Mouse (Mus musculus): ENCODE measurements around the gene Smarcd1. TPM values are rescaled to one million over a fixed set of nuclear protein-coding genes. Genes with fewer than 3 reads are reported as not detected.
A peak's percentile ranks its signal among the peaks of the same experiment; 100 is the strongest.

Gene Smarcd1
- polyA plus RNA-seq (2012; rRNA removed) = 24.7 and 35.0 TPM in 2 replicates

DNA sequence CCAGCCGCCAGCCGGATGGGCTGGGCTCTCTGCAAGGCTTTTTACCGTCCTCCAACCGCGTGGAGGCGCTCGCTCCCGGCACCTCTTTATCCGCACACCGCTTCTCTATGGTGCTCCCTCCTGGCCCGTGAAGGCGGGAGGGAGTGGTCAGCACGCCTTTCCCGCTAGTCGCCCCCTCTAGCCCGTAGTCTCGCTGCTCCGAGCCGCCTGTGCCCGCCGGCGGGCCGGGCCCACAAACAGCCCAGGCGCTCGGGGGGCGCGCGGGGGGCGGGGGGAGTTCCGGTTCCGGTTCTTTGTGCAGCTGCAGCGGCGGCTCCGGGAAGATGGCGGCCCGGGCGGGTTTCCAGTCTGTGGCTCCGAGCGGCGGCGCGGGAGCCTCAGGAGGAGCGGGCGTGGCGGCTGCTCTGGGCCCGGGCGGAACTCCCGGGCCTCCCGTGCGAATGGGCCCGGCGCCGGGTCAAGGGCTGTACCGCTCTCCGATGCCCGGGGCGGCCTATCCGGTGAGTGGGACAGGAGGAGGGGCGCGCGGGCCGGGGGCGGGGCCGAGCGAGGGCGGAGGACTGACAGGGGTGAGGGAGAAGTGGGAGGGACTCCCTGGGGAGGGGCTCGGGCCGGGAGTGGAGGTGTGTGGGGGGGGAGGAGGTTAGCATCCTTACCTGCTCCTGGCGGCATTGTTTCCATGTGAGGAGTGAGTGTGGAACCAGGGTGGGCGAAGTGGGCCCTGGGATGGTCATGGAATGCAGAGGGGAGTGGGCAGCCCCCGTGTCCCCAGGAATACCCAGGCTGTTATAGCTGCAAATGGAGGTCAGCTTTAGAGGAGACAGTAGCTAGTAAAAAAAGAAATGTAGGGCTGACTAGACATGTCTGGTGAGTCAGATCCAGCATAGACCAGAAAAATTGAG lies at the start of gene Smarcd1:
Gene Smarcd1 (plus strand): TSS at position 131 of the 902 bp plus-strand sequence.
- Histone ChIP-seq H3K36me3 (ENCODE audit: control insufficient read depth, insufficient read depth, low read length) (peaks cover 8% of the 10 kb centered on the region), H3K4me1 (ENCODE audit: control insufficient read depth, insufficient read depth, insufficient read length) (peaks cover 4% of the 10 kb centered on the region; the same call in 1 of the 2 replicates), H3K27me3 (ENCODE audit: control insufficient read depth, insufficient read depth, low read length) (no peaks in the 10 kb centered on the region), H3K27ac (ENCODE audit: insufficient read depth, low read length) (peak within 1 kb of the TSS; percentile 87), H3K4me3 (ENCODE audit: extremely low read depth, insufficient read depth, insufficient read length) (peak within 1 kb of the TSS; percentile 83)
- DNase-seq (ENCODE audit: low read depth in 1 of 2, low spot score in 2 of 2) = peak; percentile 72 to 91
- WGBS = 2% methylated on average over 65 of the region's 71 CpGs
- TF ChIP-seq POLR2A (IDR thresholded peaks at IDR 0.05; ENCODE audit: low read depth, low read length) (no peak), CTCF (IDR thresholded peaks at IDR 0.05; ENCODE audit: extremely low read depth, insufficient read depth, insufficient read length, insufficient replicate concordance) (peak; percentile 88)

DNA sequence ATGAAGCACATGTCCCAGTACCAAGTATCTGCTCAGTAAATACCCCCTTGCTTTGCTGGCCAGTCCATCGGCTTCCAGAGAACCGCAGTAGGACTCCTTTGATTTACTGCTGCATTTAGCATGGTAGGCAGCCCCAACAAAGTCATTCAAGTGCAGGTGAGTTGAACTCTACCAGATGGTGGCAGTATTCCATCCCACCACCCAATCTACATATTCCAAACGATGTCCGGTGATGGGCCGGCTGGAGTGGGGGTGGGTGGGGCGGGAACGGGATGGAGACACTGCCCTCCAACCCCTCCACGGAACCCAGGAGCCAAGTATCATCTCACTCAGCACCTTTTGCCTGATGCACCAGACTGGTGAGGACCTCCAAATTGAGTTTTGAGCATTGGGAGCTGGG lies 48.6 kb upstream of the Smarcd1 start:
- Histone ChIP-seq H3K36me3 (ENCODE audit: control insufficient read depth, insufficient read depth, low read length) (no peaks in the 10 kb centered on the region), H3K4me3 (ENCODE audit: extremely low read depth, insufficient read depth, insufficient read length) (no peak overlapping the region), H3K27me3 (ENCODE audit: control insufficient read depth, insufficient read depth, low read length) (peaks cover 5% of the 10 kb centered on the region), H3K27ac (ENCODE audit: insufficient read depth, low read length) (no peak overlapping the region), H3K4me1 (ENCODE audit: control insufficient read depth, insufficient read depth, insufficient read length) (peaks cover 5% of the 10 kb centered on the region)
- TF ChIP-seq CTCF (IDR thresholded peaks at IDR 0.05; ENCODE audit: extremely low read depth, insufficient read depth, insufficient read length, insufficient replicate concordance) (no peak), POLR2A (IDR thresholded peaks at IDR 0.05; ENCODE audit: low read depth, low read length) (no peak)
- DNase-seq (ENCODE audit: low read depth in 1 of 2, low spot score in 2 of 2) = no peak
- WGBS = 20% methylated on average over 8 of the region's 8 CpGs

- peaks cover 5% of the 10 kb centered on the region for H3K4me1 ChIP-seq (ENCODE audit: control insufficient read depth, insufficient read depth, insufficient read length)
- DNase-seq (ENCODE audit: low read depth in 1 of 2, low spot score in 2 of 2) = no peak
- H3K27ac ChIP-seq (ENCODE audit: insufficient read depth, low read length) = no peak overlapping the region
- no peak for TF ChIP-seq CTCF (IDR thresholded peaks at IDR 0.05; ENCODE audit: extremely low read depth, insufficient read depth, insufficient read length, insufficient replicate concordance)
- no peak for TF ChIP-seq POLR2A (IDR thresholded peaks at IDR 0.05; ENCODE audit: low read depth, low read length)
- WGBS = 18% methylated on average over 21 of the region's 21 CpGs
- no peaks in the 10 kb centered on the region for H3K36me3 ChIP-seq (ENCODE audit: control insufficient read depth, insufficient read depth, low read length)
- peaks cover 5% of the 10 kb centered on the region for H3K27me3 ChIP-seq (ENCODE audit: control insufficient read depth, insufficient read depth, low read length)
- H3K4me3 ChIP-seq (ENCODE audit: extremely low read depth, insufficient read depth, insufficient read length) = no peak overlapping the region
Measured at GRCm38 (mm10) chr15:99653876-99654275, 48.1 kb upstream of the Smarcd1 start.

- Histone ChIP-seq H3K36me3 (ENCODE audit: control insufficient read depth, insufficient read depth, low read length) (no peaks in the 10 kb centered on the region), H3K4me1 (ENCODE audit: control insufficient read depth, insufficient read depth, insufficient read length) (no peaks in the 10 kb centered on the region; the same call in 1 of the 2 replicates), H3K27ac (ENCODE audit: insufficient read depth, low read length) (no peak overlapping the region), H3K27me3 (ENCODE audit: control insufficient read depth, insufficient read depth, low read length) (peaks cover 5% of the 10 kb centered on the region), H3K4me3 (ENCODE audit: extremely low read depth, insufficient read depth, insufficient read length) (no peak overlapping the region)
- 67% methylated on average over 9 of the region's 9 CpGs for WGBS
- DNase-seq (ENCODE audit: low read depth in 1 of 2, low spot score in 2 of 2) = no peak
- TF ChIP-seq POLR2A (IDR thresholded peaks at IDR 0.05; ENCODE audit: low read depth, low read length) = no peak
- no peak for TF ChIP-seq CTCF (IDR thresholded peaks at IDR 0.05; ENCODE audit: extremely low read depth, insufficient read depth, insufficient read length, insufficient replicate concordance)
Measured at GRCm38 (mm10) chr15:99655956-99656355, 46.0 kb upstream of the Smarcd1 start.

DNA sequence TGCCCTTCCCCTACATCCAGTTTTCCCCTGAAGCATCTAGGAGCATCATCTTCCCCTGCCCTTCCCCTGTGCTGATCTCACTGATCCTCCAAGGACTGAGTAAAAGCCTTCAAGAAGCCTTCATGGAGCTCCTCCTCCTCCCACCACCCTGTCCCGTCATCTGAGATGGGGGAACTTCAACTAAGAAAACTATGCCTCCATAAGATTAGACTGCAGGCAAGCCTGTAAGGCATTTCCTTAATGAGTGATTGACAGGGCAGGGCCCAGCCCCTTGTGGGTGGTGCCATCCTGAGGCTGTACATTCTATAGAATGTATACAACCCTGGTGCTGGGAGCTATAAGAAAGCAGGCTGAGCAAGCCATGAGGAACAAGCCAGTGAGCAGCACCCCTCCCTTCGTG lies 43.5 kb upstream of the Smarcd1 start:
- DNase-seq (ENCODE audit: low read depth in 1 of 2, low spot score in 2 of 2) = no peak
- no peak for TF ChIP-seq CTCF (IDR thresholded peaks at IDR 0.05; ENCODE audit: extremely low read depth, insufficient read depth, insufficient read length, insufficient replicate concordance)
- TF ChIP-seq POLR2A (IDR thresholded peaks at IDR 0.05; ENCODE audit: low read depth, low read length) = no peak
- H3K36me3 ChIP-seq (ENCODE audit: control insufficient read depth, insufficient read depth, low read length) = no peaks in the 10 kb centered on the region
- no peak overlapping the region for H3K4me3 ChIP-seq (ENCODE audit: extremely low read depth, insufficient read depth, insufficient read length)
- 81% methylated on average over 2 of the region's 2 CpGs for WGBS
- no peak overlapping the region for H3K27ac ChIP-seq (ENCODE audit: insufficient read depth, low read length)
- H3K27me3 ChIP-seq (ENCODE audit: control insufficient read depth, insufficient read depth, low read length) = peaks cover 7% of the 10 kb centered on the region
- H3K4me1 ChIP-seq (ENCODE audit: control insufficient read depth, insufficient read depth, insufficient read length) = no peaks in the 10 kb centered on the region

- no peak for DNase-seq (ENCODE audit: low read depth in 1 of 2, low spot score in 2 of 2)
- 92% methylated on average over 15 of the region's 15 CpGs for WGBS
- TF ChIP-seq POLR2A (IDR thresholded peaks at IDR 0.05; ENCODE audit: low read depth, low read length) = no peak
- TF ChIP-seq CTCF (IDR thresholded peaks at IDR 0.05; ENCODE audit: extremely low read depth, insufficient read depth, insufficient read length, insufficient replicate concordance) = no peak
- no peaks in the 10 kb centered on the region; the same call in 1 of the 2 replicates for H3K4me1 ChIP-seq (ENCODE audit: control insufficient read depth, insufficient read depth, insufficient read length)
- peaks cover 12% of the 10 kb centered on the region for H3K27me3 ChIP-seq (ENCODE audit: control insufficient read depth, insufficient read depth, low read length)
- H3K36me3 ChIP-seq (ENCODE audit: control insufficient read depth, insufficient read depth, low read length) = no peaks in the 10 kb centered on the region
- H3K4me3 ChIP-seq (ENCODE audit: extremely low read depth, insufficient read depth, insufficient read length) = no peak overlapping the region
- H3K27ac ChIP-seq (ENCODE audit: insufficient read depth, low read length) = no peak overlapping the region
Measured at GRCm38 (mm10) chr15:99661121-99661830, 40.7 kb upstream of the Smarcd1 start.

Measured in spleen, adult 2 months (tissue).